Mouse (Mus musculus): ENCODE measurements at regions not wholly inside any gene's neighbourhood (a gene's known extent, or its start where the extent isn't known, plus 50 kb on each side); places are given as distances from the start of the nearest gene placed in this dataset.

GRCm38 (mm10) chr1:124635246-124635768 lies 589.9 kb upstream of the Dpp10 start:
- TF ChIP-seq CTCF (IDR thresholded peaks at IDR 0.05; ENCODE audit: low read depth) (no peak), EP300 (IDR thresholded peaks at IDR 0.05; ENCODE audit: low read depth) (no peak)
